Mouse (Mus musculus) heart, embryonic 14.5 days (tissue): Measurements from ENCODE around the gene Angptl3. TPM values are rescaled to one million over a fixed set of nuclear protein-coding genes. Genes with fewer than 3 reads are reported as not detected.

ENCODE experiments used
- ATAC-seq: fragments of 200-750 bp; cut with Nextera tagmentation; 2 replicates; pipeline ENCODE4 v1.8.0; 2017; ENCODE audit warnings: low read depth, moderate TSS enrichment; ENCODE audit not compliant: insufficient number of reproducible peaks, insufficient read depth, low FRiP score
- H3K27ac ChIP-seq, 2 experiments: fragments of 200-500 bp in 1 of 2; fragments of 300-500 bp in 1 of 2; sonication (generic) in 1 of 2; replicated peaks in 1 of 2; 2 replicates each; pipeline ENCODE4 v1.5.1; 2012 to 2014; ENCODE audit warnings: low read depth in 2 of 2, low read length in 2 of 2, control low read depth in 1 of 2, mild to moderate bottlenecking in 1 of 2, mixed read lengths in 1 of 2; ENCODE audit not compliant: control insufficient read depth in 1 of 2, insufficient read depth in 1 of 2
- H3K27me3 ChIP-seq: fragments of 300-500 bp; sonication (generic); 2 replicates; pipeline ENCODE4 v1.6.1; 2014; ENCODE audit warnings: mild to moderate bottlenecking, low read length, control low read depth; ENCODE audit not compliant: control insufficient read depth, insufficient read depth
- H3K36me3 ChIP-seq: fragments of 300-500 bp; sonication (generic); 2 replicates; pipeline ENCODE4 v1.6.1; 2014; ENCODE audit warnings: mild to moderate bottlenecking, control low read depth, low read length, mixed read lengths; ENCODE audit not compliant: control insufficient read depth, insufficient read depth
- H3K4me1 ChIP-seq, 2 experiments: fragments of 200-500 bp in 1 of 2; fragments of 300-500 bp in 1 of 2; sonication (generic) in 1 of 2; 2 replicates each; pipeline ENCODE4 v1.6.1; 2012 to 2014; ENCODE audit warnings: low read length in 2 of 2, control low read depth in 1 of 2, mixed read lengths in 1 of 2; ENCODE audit not compliant: control insufficient read depth in 2 of 2, insufficient read depth in 2 of 2
- H3K4me2 ChIP-seq: fragments of 300-500 bp; sonication (generic); 2 replicates; pipeline ENCODE4 v1.6.1; 2014; ENCODE audit warnings: mild to moderate bottlenecking, low read length
- H3K4me3 ChIP-seq, 2 experiments: fragments of 200-500 bp in 1 of 2; fragments of 300-500 bp in 1 of 2; sonication (generic) in 1 of 2; 2 replicates each; pipeline ENCODE4 v1.5.1; 2012 to 2014; ENCODE audit warnings: low read length in 2 of 2, mild to moderate bottlenecking in 2 of 2, control low read depth in 1 of 2, low read depth in 1 of 2, moderate library complexity in 1 of 2; ENCODE audit not compliant: control insufficient read depth in 1 of 2, insufficient read depth in 1 of 2
- H3K9ac ChIP-seq: fragments of 300-500 bp; sonication (generic); 2 replicates; pipeline ENCODE4 v1.6.1; 2014; ENCODE audit warnings: mild to moderate bottlenecking, low read length
- H3K9me3 ChIP-seq: fragments of 300-500 bp; sonication (generic); 2 replicates; pipeline ENCODE4 v1.6.1; 2016; ENCODE audit warnings: low read length, control low read depth; ENCODE audit not compliant: control insufficient read depth
- WGBS: fragments of 180-500 bp; shearing (Covaris S2); extraction: QIAGEN DNeasy Blood & Tissue Kit; methylation state at CpG from one replicate; pipeline ENCODE4 v1.1.7; 2014; 5-methylcytosine and 5-hydroxymethylcytosine counted together
- polyA plus RNA-seq: library from polyadenylated mRNA; unstranded; fragments of >200 nt; fragmentation: Nextera tagmentation; extraction: Ambion mirVana; gene quantifications from 2 replicates; pipeline ENCODE4 v1.2.1, GENCODE M21; 2014

Gene Angptl3
- polyA plus RNA-seq, 1 experiment from 2014 or later, result 0.63 TPM

DNA sequence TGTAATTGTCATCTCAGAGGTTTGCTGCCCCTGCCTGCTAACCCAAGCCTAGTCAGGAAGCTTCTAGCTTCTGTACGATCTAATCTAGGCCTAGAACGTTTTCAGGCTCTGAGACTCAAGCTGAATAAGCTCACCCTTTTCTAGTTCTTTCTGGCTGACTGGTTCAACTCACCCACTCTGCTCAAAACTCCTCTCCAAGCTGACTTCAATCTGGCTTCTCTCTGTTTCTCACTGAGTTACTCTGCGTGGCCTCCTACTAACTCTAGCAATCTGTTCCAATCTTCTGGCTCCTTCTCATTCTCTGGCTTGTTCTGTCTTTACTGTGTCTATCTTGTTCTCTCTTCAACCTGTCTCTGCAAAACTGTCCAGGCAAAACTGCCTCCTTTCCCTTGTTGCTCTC, 53.1 kb downstream of the Angptl3 start:
- 79% methylated on average over 3 of the region's 3 CpGs for WGBS
- H3K27me3 ChIP-seq, result no peaks in the 10 kb centered on the region

DNA sequence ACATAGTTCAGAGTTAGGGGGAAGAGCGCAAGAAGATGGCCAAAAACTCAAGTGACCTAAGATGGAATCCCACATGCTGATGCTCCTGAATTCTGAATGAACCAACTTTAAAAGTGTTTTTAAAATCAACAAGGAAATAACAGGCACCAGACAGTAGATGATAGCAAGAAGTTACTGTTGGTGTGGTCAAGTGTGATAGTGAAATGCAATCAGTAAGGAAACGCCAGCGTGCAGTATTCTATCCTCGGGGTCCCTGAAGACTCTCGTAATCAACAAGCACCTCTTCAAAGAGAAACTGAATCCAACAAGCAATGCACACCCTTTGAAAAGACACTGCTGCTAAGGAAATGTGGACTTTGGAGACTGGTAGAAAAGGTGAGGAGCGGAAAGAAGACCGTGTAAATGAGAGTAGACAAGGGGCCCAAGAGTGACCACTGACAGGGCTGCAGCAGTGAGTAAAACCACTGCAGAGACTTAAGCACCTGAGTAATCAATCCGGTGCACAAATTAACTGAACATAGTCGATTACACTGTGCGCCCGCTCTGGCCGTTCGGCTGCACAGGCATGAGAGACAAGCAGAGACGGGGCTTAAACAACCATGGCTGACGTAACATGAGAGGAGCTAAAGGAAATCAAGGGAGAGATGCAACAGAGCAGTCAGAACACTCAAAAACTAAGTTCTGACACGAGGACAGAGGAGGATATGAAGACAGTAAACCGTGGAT, 57.2 kb downstream of the Angptl3 start:
- Histone ChIP-seq H3K27me3 (no peaks in the 10 kb centered on the region), H3K4me3 (no peak overlapping the region), H3K9ac (no peak overlapping the region), H3K36me3 (peaks cover 22% of the 10 kb centered on the region), H3K4me2 (no peak overlapping the region), H3K27ac (no peak overlapping the region), H3K9me3 (no peaks in the 10 kb centered on the region), H3K4me1 (peaks cover 0 to 8% of the 10 kb centered on the region in 2 experiments; a peak in 1 of 4 replicates)
- no peak for ATAC-seq
- WGBS, result 86% methylated on average over 17 of the region's 17 CpGs

More for the DNA sequence above, 53.1 kb downstream of the Angptl3 start:
- Histone ChIP-seq H3K27ac (no peak overlapping the region), H3K4me3 (no peak overlapping the region), H3K9me3 (no peaks in the 10 kb centered on the region), H3K36me3 (peaks cover 24% of the 10 kb centered on the region), H3K4me1 (no peaks in the 10 kb centered on the region), H3K4me2 (no peak overlapping the region), H3K9ac (no peak overlapping the region)
- ATAC-seq, result no peak

DNA sequence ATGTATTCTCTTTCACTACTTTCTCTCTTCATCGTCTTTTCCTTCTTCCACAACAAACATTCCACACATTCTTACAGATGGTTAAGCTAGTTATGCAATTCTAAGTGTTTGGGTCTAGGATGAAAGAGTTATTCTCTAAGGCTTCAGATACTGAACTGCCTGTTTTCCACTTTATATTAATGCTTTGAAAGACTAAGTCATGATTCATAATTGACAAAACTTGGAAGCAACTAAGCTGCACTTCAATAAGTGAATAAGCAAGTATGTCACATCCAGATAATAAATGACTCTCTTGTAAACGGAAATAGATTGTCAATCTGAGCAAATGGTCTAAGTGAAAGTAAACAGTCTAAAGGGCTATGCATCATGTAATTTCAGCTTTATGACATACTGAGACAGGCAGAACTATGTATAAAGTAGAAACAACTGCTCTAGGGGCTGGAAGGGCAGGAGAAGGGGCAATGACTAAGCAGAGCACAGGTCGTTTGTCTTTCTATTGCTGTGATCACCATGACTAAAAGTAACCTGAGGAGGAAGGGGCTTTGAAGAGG, 60.5 kb downstream of the Angptl3 start:
- H3K9me3 ChIP-seq, result no peaks in the 10 kb centered on the region
- ATAC-seq, result no peak
- no peak overlapping the region for H3K4me2 ChIP-seq
- H3K9ac ChIP-seq, result no peak overlapping the region
- no peak overlapping the region for H3K27ac ChIP-seq
- H3K4me1 ChIP-seq, result peaks cover 0 to 8% of the 10 kb centered on the region in 2 experiments; a peak in 1 of 4 replicates
- peaks cover 13% of the 10 kb centered on the region for H3K36me3 ChIP-seq
- no peaks in the 10 kb centered on the region for H3K27me3 ChIP-seq
- no peak overlapping the region for H3K4me3 ChIP-seq
- 44% methylated on average over 3 of the region's 3 CpGs for WGBS

DNA sequence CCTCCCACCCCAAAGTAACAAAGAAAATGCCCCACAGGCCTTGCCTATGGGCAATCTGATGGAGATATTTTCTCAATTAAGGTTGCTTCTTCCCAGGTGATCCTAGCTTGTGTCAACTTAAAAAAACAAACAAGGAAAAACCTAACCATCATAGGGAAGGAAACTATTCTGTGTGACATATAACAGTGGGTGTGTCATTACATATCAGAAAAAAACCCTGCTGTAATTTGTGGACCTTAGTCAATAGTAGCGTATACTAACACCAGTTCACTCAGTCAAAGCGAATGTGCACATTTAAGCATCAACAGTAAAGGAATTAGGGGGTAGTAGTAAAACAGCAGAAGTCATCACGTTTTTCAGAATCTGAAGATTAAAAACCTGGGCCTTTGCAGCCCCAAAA, 61.0 kb downstream of the Angptl3 start:
- H3K27ac ChIP-seq, result no peak overlapping the region
- whole genome bisulfite sequencing, result 80% methylated on average over 3 of the region's 3 CpGs
- peaks cover 13% of the 10 kb centered on the region for H3K36me3 ChIP-seq
- no peak for ATAC-seq
- no peaks in the 10 kb centered on the region for H3K9me3 ChIP-seq
- H3K9ac ChIP-seq, result no peak overlapping the region
- H3K4me1 ChIP-seq, result peaks cover 0 to 8% of the 10 kb centered on the region in 2 experiments; a peak in 1 of 4 replicates
- no peak overlapping the region for H3K4me2 ChIP-seq
- no peaks in the 10 kb centered on the region for H3K27me3 ChIP-seq
- no peak overlapping the region for H3K4me3 ChIP-seq

Other genes with a start within 250 kb of the Angptl3 start
- gene Kank4, start 213.4 kb upstream of the Angptl3 start, polyA plus RNA-seq, result 0.70 and 0.84 TPM in 2 replicates
- not detected in 2 replicates for gene I0C0044D17Rik, start 207.1 kb upstream of the Angptl3 start, polyA plus RNA-seq
- 51.8 and 54.4 TPM in 2 replicates for gene Usp1, start 107.1 kb upstream of the Angptl3 start, polyA plus RNA-seq
- 33.4 and 34.4 TPM in 2 replicates for gene Dock7, start 90.0 kb downstream of the Angptl3 start, polyA plus RNA-seq
- 8.5 and 8.7 TPM in 2 replicates for gene Atg4c, start 163.0 kb downstream of the Angptl3 start, polyA plus RNA-seq